Mouse (Mus musculus): Measurements from ENCODE around the gene Pitpnm1. TPM values are rescaled to one million over a fixed set of nuclear protein-coding genes. Genes with fewer than 3 reads are reported as not detected.
"Not testable (repeated sequence)": the region's sequence is repeated elsewhere in the genome, so short reads cannot be mapped to it uniquely, and the experiment has no call there.

Gene Pitpnm1
- total RNA-seq, 2 experiments from 2014 or later, result 225 to 226 TPM

GRCm38 (mm10) chr19:4108535-4108934 is 8.7 kb downstream of the Pitpnm1 start:
- intact Hi-C loops (cut with DNase I), result no loop called here
- DNase-seq (ENCODE audit: low spot score in 2 of 2), result no peak

- intact Hi-C loops (cut with DNase I), result no loop called here
- DNase-seq (ENCODE audit: low spot score in 2 of 2), result no peak
Observed at GRCm38 (mm10) chr19:4112063-4112960, 12.5 kb downstream of the Pitpnm1 start.

- intact Hi-C loops (cut with DNase I), result no loop called here
- DNase-seq (ENCODE audit: low spot score in 2 of 2), result peak; percentile 70 to 85
Observed at GRCm38 (mm10) chr19:4113186-4113805, 13.5 kb downstream of the Pitpnm1 start.

- intact Hi-C loops (cut with DNase I), result no loop called here
- no peak for DNase-seq (ENCODE audit: low spot score in 2 of 2)
Observed at GRCm38 (mm10) chr19:4113806-4114230, 14.0 kb downstream of the Pitpnm1 start.

GRCm38 (mm10) chr19:4114551-4114950 is 14.8 kb downstream of the Pitpnm1 start:
- intact Hi-C loops (cut with DNase I), result no loop called here
- no peak for DNase-seq (ENCODE audit: low spot score in 2 of 2)

GRCm38 (mm10) chr19:4115144-4115543 is 15.3 kb downstream of the Pitpnm1 start:
- DNase-seq (ENCODE audit: low spot score in 2 of 2), result no peak
- intact Hi-C loops (cut with DNase I), result no loop called here

- DNase-seq (ENCODE audit: low spot score in 2 of 2), result no peak
- intact Hi-C loops (cut with DNase I), result no loop called here
Observed at GRCm38 (mm10) chr19:4115816-4116215, 16.0 kb downstream of the Pitpnm1 start.

- DNase-seq (ENCODE audit: low spot score in 2 of 2), result no peak
- intact Hi-C loops (cut with DNase I), result no loop called here
Observed at GRCm38 (mm10) chr19:4117006-4117405, 17.2 kb downstream of the Pitpnm1 start.

- intact Hi-C loops (cut with DNase I), result no loop called here
- DNase-seq (ENCODE audit: low spot score in 2 of 2), result peak in 1 of 2 experiments; percentile 60
Observed at GRCm38 (mm10) chr19:4118350-4118749, 18.6 kb downstream of the Pitpnm1 start.

- DNase-seq (ENCODE audit: low spot score in 2 of 2), result no peak
- intact Hi-C loops (cut with DNase I), result no loop called here
Observed at GRCm38 (mm10) chr19:4119716-4120487, 20.1 kb downstream of the Pitpnm1 start.

- no peak for DNase-seq (ENCODE audit: low spot score in 2 of 2)
- intact Hi-C loops (cut with DNase I), result no loop called here
Observed at GRCm38 (mm10) chr19:4120496-4120895, 20.7 kb downstream of the Pitpnm1 start.

- intact Hi-C loops (cut with DNase I), result no loop called here
- DNase-seq (ENCODE audit: low spot score in 2 of 2), result peak; percentile 97 to 99
Observed at GRCm38 (mm10) chr19:4121097-4121805, 21.5 kb downstream of the Pitpnm1 start.

GRCm38 (mm10) chr19:4121896-4122295 is 22.1 kb downstream of the Pitpnm1 start:
- DNase-seq (ENCODE audit: low spot score in 2 of 2); intact Hi-C loops (cut with DNase I): not testable (repeated sequence)

GRCm38 (mm10) chr19:4122411-4123370 is 22.9 kb downstream of the Pitpnm1 start:
- DNase-seq (ENCODE audit: low spot score in 2 of 2), result no peak
- intact Hi-C loops (cut with DNase I), result no loop called here

- no peak for DNase-seq (ENCODE audit: low spot score in 2 of 2)
- intact Hi-C loops (cut with DNase I), result no loop called here
Observed at GRCm38 (mm10) chr19:4124432-4124831, 24.6 kb downstream of the Pitpnm1 start.

GRCm38 (mm10) chr19:4125268-4125667 is 25.5 kb downstream of the Pitpnm1 start:
- DNase-seq (ENCODE audit: low spot score in 2 of 2); intact Hi-C loops (cut with DNase I): not testable (repeated sequence)

- intact Hi-C loops (cut with DNase I), result no loop called here
- peak; percentile 98 for DNase-seq (ENCODE audit: low spot score in 2 of 2)
Observed at GRCm38 (mm10) chr19:4125741-4126696, 26.2 kb downstream of the Pitpnm1 start, which contains the start of gene Aip. Aip (minus strand) TSS chr19:4125858.

All from left cerebral cortex, postnatal 14 days (tissue).